Mouse (Mus musculus): ENCODE data around the gene Ces1d. TPM values are rescaled to one million over a fixed set of nuclear protein-coding genes. Genes with fewer than 3 reads are reported as not detected.
"Not testable (repeated sequence)": the region's sequence is repeated elsewhere in the genome, so short reads cannot be mapped to it uniquely, and the experiment has no call there.

The Ces1d gene
- polyA plus RNA-seq, 2 experiments = 10.0 to 18.9 TPM

DNA sequence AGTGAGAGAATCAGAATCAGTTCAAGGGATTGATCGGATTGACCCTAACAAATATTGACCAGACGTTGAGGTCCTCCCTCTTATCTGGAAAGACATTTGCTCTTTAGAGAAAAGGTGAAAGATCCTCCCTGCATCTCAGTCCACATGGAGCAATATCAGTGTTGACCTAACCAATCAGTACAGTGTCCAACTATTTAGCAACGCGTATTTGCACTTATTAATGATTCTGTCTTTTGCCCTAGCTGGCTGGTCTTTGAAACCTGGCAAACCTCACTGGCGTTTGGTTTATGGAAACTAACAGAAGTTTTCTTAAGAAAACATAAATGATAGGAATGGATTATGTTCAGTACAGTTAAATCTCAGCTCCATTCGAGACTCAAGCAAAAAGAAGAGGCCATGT, 36.4 kb upstream of the Ces1d start:
- peak in 1 of 3 experiments; percentile 15 for DNase-seq (ENCODE audit: low read depth in 3 of 3, low spot score in 3 of 3)
- 55% methylated on average over 6 of the region's 6 CpGs for whole genome bisulfite sequencing (ENCODE audit: insufficient replicate concordance)
- peak; percentile 61 for ATAC-seq (ENCODE audit: insufficient read depth)

DNA sequence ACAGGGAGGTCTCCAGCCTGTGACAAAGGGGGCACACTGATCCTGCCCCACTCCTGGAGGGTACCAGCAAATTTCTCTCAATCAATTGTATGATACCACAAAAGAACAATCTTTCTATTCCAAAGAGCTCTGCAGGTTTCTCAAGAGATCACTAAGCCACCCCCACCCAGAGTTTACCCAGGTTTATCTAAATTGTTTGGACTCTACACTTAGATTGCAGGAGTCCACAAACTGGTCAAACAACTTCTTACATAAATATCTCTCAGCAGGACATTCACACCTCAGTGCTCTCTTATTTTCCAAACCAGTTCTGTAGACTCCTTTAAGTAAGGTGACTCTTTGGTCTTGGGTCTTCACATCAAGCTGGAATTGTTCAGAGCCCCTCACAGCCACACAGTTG, 31.8 kb upstream of the Ces1d start, which contains the start of gene Ces1e:
Gene Ces1e (minus strand): TSS at position 174 of the 400 bp plus-strand sequence.
- TF ChIP-seq EP300 (IDR thresholded peaks at IDR 0.05; ENCODE audit: low read depth) = no peak
- no peak for TF ChIP-seq CTCF (IDR thresholded peaks at IDR 0.05; ENCODE audit: low read depth)
- Histone ChIP-seq H3K4me3 (ENCODE audit: insufficient read depth in 1 of 2, low read depth in 2 of 2, low read length in 2 of 2) (no peak within 1 kb of the TSS), H3K27me3 (ENCODE audit: control insufficient read depth, insufficient read depth, low read length) (no peaks in the 10 kb centered on the region), H3K36me3 (replicated peaks; ENCODE audit: control insufficient read depth, insufficient read depth, low read depth) (no peaks in the 10 kb centered on the region), H3K27ac (no peak within 1 kb of the TSS), H3K9ac (replicated peaks) (no peak within 1 kb of the TSS), H3K4me2 (ENCODE audit: low read depth) (no peak within 1 kb of the TSS), H3K4me1 (replicated peaks; ENCODE audit: control insufficient read depth in 2 of 2, insufficient read depth in 2 of 2, low read length in 1 of 2) (no peaks in the 10 kb centered on the region; a peak in 1 of 4 replicates), H3K9me3 (ENCODE audit: control insufficient read depth, low read length) (no peaks in the 10 kb centered on the region)
- no peak for ATAC-seq (ENCODE audit: insufficient read depth)
- DNase-seq (ENCODE audit: low read depth in 3 of 3, low spot score in 3 of 3) = no peak

More for the DNA sequence above, 36.4 kb upstream of the Ces1d start:
- Histone ChIP-seq H3K9ac (replicated peaks) (no peak overlapping the region), H3K27me3 (ENCODE audit: control insufficient read depth, insufficient read depth, low read length) (no peaks in the 10 kb centered on the region), H3K4me2 (ENCODE audit: low read depth) (no peak overlapping the region; the same call in 1 of the 2 replicates), H3K4me1 (replicated peaks; ENCODE audit: control insufficient read depth in 2 of 2, insufficient read depth in 2 of 2, low read length in 1 of 2) (no peaks in the 10 kb centered on the region; a peak in 1 of 4 replicates), H3K4me3 (ENCODE audit: insufficient read depth in 1 of 2, low read depth in 2 of 2, low read length in 2 of 2) (no peak overlapping the region), H3K9me3 (ENCODE audit: control insufficient read depth, low read length) (no peaks in the 10 kb centered on the region), H3K27ac (no peak overlapping the region), H3K36me3 (replicated peaks; ENCODE audit: control insufficient read depth, insufficient read depth, low read depth) (no peaks in the 10 kb centered on the region)
- TF ChIP-seq CTCF (IDR thresholded peaks at IDR 0.05; ENCODE audit: low read depth) (no peak), EP300 (IDR thresholded peaks at IDR 0.05; ENCODE audit: low read depth) (no peak)

DNA sequence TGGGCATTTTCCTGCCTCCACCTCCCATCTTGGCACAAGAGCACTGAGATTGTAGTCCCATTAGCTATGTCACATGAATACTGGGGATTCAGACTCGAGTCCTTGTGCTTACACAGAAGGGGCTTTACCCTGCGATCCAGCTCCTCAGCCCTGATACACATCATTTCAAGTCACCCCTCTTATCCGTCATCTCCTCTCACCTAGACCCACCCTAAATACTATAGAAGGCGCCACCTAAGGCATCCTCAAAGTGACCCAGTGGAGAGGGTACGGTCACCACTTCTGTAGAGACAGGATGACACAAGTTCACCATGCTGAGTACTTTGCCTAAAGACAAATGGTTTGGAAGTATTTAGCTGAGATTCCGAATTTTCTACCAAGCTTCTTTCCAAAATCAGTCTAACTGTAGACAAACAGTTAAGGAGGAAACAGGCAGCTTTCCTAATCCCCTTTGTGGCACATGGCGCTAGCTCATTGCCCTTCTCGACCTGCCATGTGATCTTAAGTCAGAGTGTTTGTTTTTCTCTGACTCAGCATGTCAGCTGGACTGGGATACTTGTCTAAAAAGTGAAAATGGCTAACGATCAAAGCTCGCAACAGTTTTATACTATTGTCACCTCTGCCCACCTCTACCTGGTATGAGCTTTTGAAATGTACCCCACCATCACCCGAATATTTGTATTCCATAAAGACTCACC, 31.2 kb upstream of the Ces1d start:
- TF ChIP-seq EP300 (IDR thresholded peaks at IDR 0.05; ENCODE audit: low read depth) (no peak), CTCF (IDR thresholded peaks at IDR 0.05; ENCODE audit: low read depth) (no peak)
- H3K4me3 ChIP-seq (ENCODE audit: insufficient read depth in 1 of 2, low read depth in 2 of 2, low read length in 2 of 2) = no peak overlapping the region
- H3K9ac ChIP-seq (replicated peaks) = no peak overlapping the region
- no peaks in the 10 kb centered on the region for H3K9me3 ChIP-seq (ENCODE audit: control insufficient read depth, low read length)
- H3K27ac ChIP-seq = no peak overlapping the region
- H3K4me1 ChIP-seq (replicated peaks; ENCODE audit: control insufficient read depth in 2 of 2, insufficient read depth in 2 of 2, low read length in 1 of 2) = no peaks in the 10 kb centered on the region; a peak in 1 of 4 replicates
- WGBS (ENCODE audit: insufficient replicate concordance) = 51% methylated on average over 11 of the region's 11 CpGs
- no peaks in the 10 kb centered on the region for H3K36me3 ChIP-seq (replicated peaks; ENCODE audit: control insufficient read depth, insufficient read depth, low read depth)
- H3K27me3 ChIP-seq (ENCODE audit: control insufficient read depth, insufficient read depth, low read length) = no peaks in the 10 kb centered on the region
- no peak for DNase-seq (ENCODE audit: low read depth in 3 of 3, low spot score in 3 of 3)
- H3K4me2 ChIP-seq (ENCODE audit: low read depth) = no peak overlapping the region
- no peak for ATAC-seq (ENCODE audit: insufficient read depth)

DNA sequence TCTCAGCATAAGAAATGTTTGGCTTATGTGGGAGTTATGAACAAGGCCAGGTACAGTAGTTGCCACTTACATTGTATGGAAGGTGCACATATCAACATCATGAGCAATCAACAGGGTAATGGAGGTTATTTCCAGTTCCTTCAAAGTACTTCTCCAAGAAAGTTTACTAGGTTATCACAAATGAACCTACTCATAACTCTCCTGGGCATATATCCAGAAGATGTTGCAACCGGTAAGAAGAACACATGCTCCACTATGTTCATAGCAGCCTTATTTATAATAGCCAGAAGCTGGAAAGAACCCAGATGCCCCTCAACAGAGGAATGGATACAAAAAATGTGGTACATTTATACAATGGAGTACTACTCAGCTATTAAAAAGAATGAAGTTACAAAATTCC, 28.8 kb upstream of the Ces1d start:
- H3K9me3 ChIP-seq (ENCODE audit: control insufficient read depth, low read length) = not testable (repeated sequence)

DNA sequence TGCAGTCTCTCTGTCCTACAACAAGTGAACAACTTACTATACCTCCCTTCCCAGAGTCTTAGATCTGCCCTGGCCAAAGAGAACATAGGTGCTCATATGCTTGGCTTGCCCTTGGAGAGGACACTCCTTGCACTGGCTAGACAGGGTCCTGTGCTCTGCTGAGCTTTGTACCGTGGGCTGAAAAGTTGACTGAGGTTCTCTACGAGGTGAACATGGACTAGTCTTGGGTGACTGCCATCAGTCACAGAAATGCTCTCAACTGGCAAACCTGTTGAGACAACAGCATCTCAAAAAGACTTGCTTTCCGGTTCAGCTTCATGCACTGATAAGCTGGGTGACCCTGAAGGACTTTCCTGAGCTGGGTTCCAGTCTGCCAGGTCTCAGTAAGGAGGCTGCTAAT, 24.3 kb upstream of the Ces1d start:
- Histone ChIP-seq H3K4me2 (ENCODE audit: low read depth) (no peak overlapping the region), H3K36me3 (replicated peaks; ENCODE audit: control insufficient read depth, insufficient read depth, low read depth) (no peaks in the 10 kb centered on the region), H3K9me3 (ENCODE audit: control insufficient read depth, low read length) (no peaks in the 10 kb centered on the region), H3K9ac (replicated peaks) (no peak overlapping the region), H3K27ac (no peak overlapping the region), H3K27me3 (ENCODE audit: control insufficient read depth, insufficient read depth, low read length) (no peaks in the 10 kb centered on the region), H3K4me3 (ENCODE audit: insufficient read depth in 1 of 2, low read depth in 2 of 2, low read length in 2 of 2) (no peak overlapping the region), H3K4me1 (replicated peaks; ENCODE audit: control insufficient read depth in 2 of 2, insufficient read depth in 2 of 2, low read length in 1 of 2) (no peaks in the 10 kb centered on the region)
- no peak for TF ChIP-seq CTCF (IDR thresholded peaks at IDR 0.05; ENCODE audit: low read depth)
- TF ChIP-seq EP300 (IDR thresholded peaks at IDR 0.05; ENCODE audit: low read depth) = no peak
- 39% methylated on average over 3 of the region's 3 CpGs for WGBS (ENCODE audit: insufficient replicate concordance)
- no peak for DNase-seq (ENCODE audit: low read depth in 3 of 3, low spot score in 3 of 3)
- ATAC-seq (ENCODE audit: insufficient read depth) = no peak

More for the DNA sequence above, 28.8 kb upstream of the Ces1d start:
- H3K4me1 ChIP-seq (replicated peaks; ENCODE audit: control insufficient read depth in 2 of 2, insufficient read depth in 2 of 2, low read length in 1 of 2); H3K27me3 ChIP-seq (ENCODE audit: control insufficient read depth, insufficient read depth, low read length); ATAC-seq (ENCODE audit: insufficient read depth); H3K27ac ChIP-seq; H3K4me2 ChIP-seq (ENCODE audit: low read depth); H3K36me3 ChIP-seq (replicated peaks; ENCODE audit: control insufficient read depth, insufficient read depth, low read depth); H3K9ac ChIP-seq (replicated peaks); H3K4me3 ChIP-seq (ENCODE audit: insufficient read depth in 1 of 2, low read depth in 2 of 2, low read length in 2 of 2); DNase-seq (ENCODE audit: low read depth in 3 of 3, low spot score in 3 of 3): not testable (repeated sequence)
- WGBS (ENCODE audit: insufficient replicate concordance) = 74% methylated on average over 1 of the region's 1 CpGs

All from liver, embryonic 14.5 days (tissue).